Mouse (Mus musculus) embryonic facial prominence, embryonic 14.5 days (tissue): ENCODE measurements around the gene A830031A19Rik. TPM values are rescaled to one million over a fixed set of nuclear protein-coding genes. Genes with fewer than 3 reads are reported as not detected.
A peak's percentile ranks its signal among the peaks of the same experiment; 100 is the strongest.

Source experiments
- ATAC-seq: fragments of 200-750 bp; cut with Nextera tagmentation; 2 replicates; pipeline ENCODE4 v1.8.0; 2017; ENCODE audit warnings: low read depth, moderate number of reproducible peaks, moderate TSS enrichment
- DNase-seq: peaks from one replicate; pipeline ENCODE4 v3.0.0-alpha.2; 2015; ENCODE audit warnings: low spot score
- H3K27ac ChIP-seq: fragments of 300-500 bp; sonication (generic); replicated peaks from 2 replicates; pipeline ENCODE4 v1.5.1; 2014; ENCODE audit warnings: low read depth, mild to moderate bottlenecking, low read length, moderate library complexity
- H3K27me3 ChIP-seq: fragments of 300-500 bp; sonication (generic); replicated peaks from 2 replicates; pipeline ENCODE4 v1.6.1; 2014; ENCODE audit warnings: low read length; ENCODE audit not compliant: control insufficient read depth, insufficient read depth
- H3K36me3 ChIP-seq: fragments of 300-500 bp; sonication (generic); 2 replicates; pipeline ENCODE4 v1.6.1; 2014; ENCODE audit warnings: low read length, mixed read lengths; ENCODE audit not compliant: control insufficient read depth, insufficient read depth
- H3K4me1 ChIP-seq: fragments of 300-500 bp; sonication (generic); 2 replicates; pipeline ENCODE4 v1.6.1; 2014; ENCODE audit warnings: antibody characterized with exemption, low read length; ENCODE audit not compliant: control insufficient read depth, insufficient read depth
- H3K4me2 ChIP-seq: fragments of 300-500 bp; sonication (generic); 2 replicates; pipeline ENCODE4 v1.6.1; 2014; ENCODE audit warnings: low read depth, mild to moderate bottlenecking, low read length, moderate library complexity, mixed read lengths
- H3K4me3 ChIP-seq: fragments of 300-500 bp; sonication (generic); 2 replicates; pipeline ENCODE4 v1.5.1; 2014; ENCODE audit warnings: low read depth, mild to moderate bottlenecking, low read length
- H3K9ac ChIP-seq: fragments of 300-500 bp; sonication (generic); 2 replicates; pipeline ENCODE4 v1.6.1; 2014; ENCODE audit warnings: low read depth, mild to moderate bottlenecking, low read length, moderate library complexity, mixed read lengths
- H3K9me3 ChIP-seq: fragments of 300-500 bp; sonication (generic); 2 replicates; pipeline ENCODE4 v1.6.1; 2016; ENCODE audit warnings: low read length; ENCODE audit not compliant: control insufficient read depth
- WGBS: fragments of 180-500 bp; shearing (Covaris S2); extraction: QIAGEN DNeasy Blood & Tissue Kit; methylation state at CpG from one replicate; pipeline ENCODE4 v1.1.7; 2014; 5-methylcytosine and 5-hydroxymethylcytosine counted together
- polyA plus RNA-seq: library from polyadenylated mRNA; unstranded; fragments of >200 nt; fragmentation: Nextera tagmentation; extraction: Ambion mirVana; gene quantifications from 2 replicates; pipeline ENCODE4 v1.2.1, GENCODE M21; 2014

Gene A830031A19Rik
- polyA plus RNA-seq, 1 experiment from 2014 or later, result not detected

GRCm38 (mm10) chr11:24110113-24110512 lies 35.3 kb upstream of the A830031A19Rik start:
- no peak overlapping the region for H3K4me3 ChIP-seq
- no peak overlapping the region for H3K9ac ChIP-seq
- no peaks in the 10 kb centered on the region for H3K27me3 ChIP-seq
- H3K4me1 ChIP-seq, result peaks cover 37% of the 10 kb centered on the region
- DNase-seq (no peak), ATAC-seq (no peak)
- H3K27ac ChIP-seq, result no peak overlapping the region
- no peak overlapping the region for H3K4me2 ChIP-seq
- 68% methylated on average over 2 of the region's 2 CpGs for WGBS
- 0 out of 2 replicates have a peak, but pooled peaks cover 1% of the 10 kb centered on the region for H3K36me3 ChIP-seq
- no peaks in the 10 kb centered on the region for H3K9me3 ChIP-seq

- Histone ChIP-seq H3K27me3 (no peaks in the 10 kb centered on the region), H3K4me3 (no peak overlapping the region), H3K36me3 (no peaks in the 10 kb centered on the region), H3K9me3 (no peaks in the 10 kb centered on the region), H3K4me2 (no peak overlapping the region), H3K4me1 (peaks cover 35% of the 10 kb centered on the region), H3K9ac (no peak overlapping the region), H3K27ac (no peak overlapping the region)
- DNase-seq, result no peak
- no peak for ATAC-seq
- 85% methylated on average over 3 of the region's 3 CpGs for WGBS
Observed at GRCm38 (mm10) chr11:24109388-24109787, 34.5 kb upstream of the A830031A19Rik start.

- Histone ChIP-seq H3K9me3 (no peaks in the 10 kb centered on the region), H3K4me1 (peaks cover 34% of the 10 kb centered on the region), H3K36me3 (no peaks in the 10 kb centered on the region), H3K27ac (no peak overlapping the region), H3K4me2 (no peak overlapping the region), H3K27me3 (no peaks in the 10 kb centered on the region), H3K9ac (no peak overlapping the region), H3K4me3 (no peak overlapping the region)
- ATAC-seq, result no peak
- no peak for DNase-seq
- WGBS, result 61% methylated on average over 3 of the region's 3 CpGs
Observed at GRCm38 (mm10) chr11:24108974-24109373, 34.1 kb upstream of the A830031A19Rik start.

- H3K4me1 ChIP-seq, result peaks cover 42% of the 10 kb centered on the region
Observed at GRCm38 (mm10) chr11:24107414-24107813, 32.6 kb upstream of the A830031A19Rik start.

GRCm38 (mm10) chr11:24103128-24103742 lies 28.4 kb upstream of the A830031A19Rik start:
- H3K9me3 ChIP-seq, result no peaks in the 10 kb centered on the region
- DNase-seq (no peak), ATAC-seq (no peak)
- no peak overlapping the region for H3K4me2 ChIP-seq
- H3K36me3 ChIP-seq, result no peaks in the 10 kb centered on the region
- H3K27me3 ChIP-seq, result no peaks in the 10 kb centered on the region
- H3K27ac ChIP-seq, result no peak overlapping the region
- no peak overlapping the region for H3K9ac ChIP-seq
- H3K4me3 ChIP-seq, result no peak overlapping the region
- H3K4me1 ChIP-seq, result peaks cover 45% of the 10 kb centered on the region
- 75% methylated on average over 6 of the region's 6 CpGs for WGBS

More at GRCm38 (mm10) chr11:24107414-24107813, 32.6 kb upstream of the A830031A19Rik start:
- no peaks in the 10 kb centered on the region for H3K27me3 ChIP-seq
- no peak overlapping the region for H3K4me2 ChIP-seq
- H3K4me3 ChIP-seq, result no peak overlapping the region
- no peak for DNase-seq
- H3K36me3 ChIP-seq, result no peaks in the 10 kb centered on the region
- H3K9me3 ChIP-seq, result no peaks in the 10 kb centered on the region
- 77% methylated on average over 5 of the region's 5 CpGs for WGBS
- ATAC-seq, result no peak
- H3K9ac ChIP-seq, result no peak overlapping the region
- no peak overlapping the region for H3K27ac ChIP-seq

- ATAC-seq, result no peak
- Histone ChIP-seq H3K4me2 (no peak overlapping the region), H3K36me3 (no peaks in the 10 kb centered on the region), H3K9me3 (no peaks in the 10 kb centered on the region), H3K4me3 (no peak overlapping the region), H3K4me1 (peaks cover 47% of the 10 kb centered on the region), H3K27me3 (no peaks in the 10 kb centered on the region), H3K27ac (0 out of 2 replicates have a peak overlapping the region, but pooled peaks have one; percentile 13), H3K9ac (no peak overlapping the region)
- WGBS, result 68% methylated on average over 2 of the region's 2 CpGs
- no peak for DNase-seq
Observed at GRCm38 (mm10) chr11:24102372-24102771, 27.5 kb upstream of the A830031A19Rik start.

GRCm38 (mm10) chr11:24101625-24102024 lies 26.8 kb upstream of the A830031A19Rik start:
- 92% methylated on average over 3 of the region's 3 CpGs for WGBS

GRCm38 (mm10) chr11:24100449-24101070 lies 25.7 kb upstream of the A830031A19Rik start:
- WGBS, result 66% methylated on average over 4 of the region's 4 CpGs
- no peak overlapping the region for H3K4me2 ChIP-seq
- H3K4me1 ChIP-seq, result peaks cover 56% of the 10 kb centered on the region
- H3K9ac ChIP-seq, result no peak overlapping the region
- peak; percentile 59 for DNase-seq
- no peaks in the 10 kb centered on the region for H3K9me3 ChIP-seq
- H3K4me3 ChIP-seq, result no peak overlapping the region
- no peaks in the 10 kb centered on the region for H3K36me3 ChIP-seq
- no peaks in the 10 kb centered on the region for H3K27me3 ChIP-seq
- H3K27ac ChIP-seq, result peak overlapping the region; percentile 44; the same call in 1 of the 2 replicates
- peak; percentile 63 for ATAC-seq

More at GRCm38 (mm10) chr11:24101625-24102024, 26.8 kb upstream of the A830031A19Rik start:
- no peaks in the 10 kb centered on the region for H3K27me3 ChIP-seq
- no peak overlapping the region for H3K4me2 ChIP-seq
- H3K4me1 ChIP-seq, result peaks cover 49% of the 10 kb centered on the region
- ATAC-seq, result no peak
- H3K9me3 ChIP-seq, result no peaks in the 10 kb centered on the region
- H3K27ac ChIP-seq, result no peak overlapping the region
- no peaks in the 10 kb centered on the region for H3K36me3 ChIP-seq
- DNase-seq, result no peak
- H3K4me3 ChIP-seq, result no peak overlapping the region
- H3K9ac ChIP-seq, result no peak overlapping the region
